Mouse (Mus musculus) layer of hippocampus, postnatal 10 days (tissue): ENCODE results near the gene Bnip2. TPM values are rescaled to one million over a fixed set of nuclear protein-coding genes. Genes with fewer than 3 reads are reported as not detected.

ENCODE experiments used
- DNase-seq, 2 experiments: peaks; one replicate each; pipeline ENCODE4 v3.0.0; 2021; ENCODE audit warnings: low spot score in 2 of 2
- total RNA-seq, 2 experiments: library from RNA; stranded (reverse); gene quantifications; 2 replicates each; pipeline ENCODE4 v1.2.3; 2021

Bnip2 gene
- total RNA-seq, 2 experiments from 2014 or later, result 39.5 to 47.6 TPM

DNA sequence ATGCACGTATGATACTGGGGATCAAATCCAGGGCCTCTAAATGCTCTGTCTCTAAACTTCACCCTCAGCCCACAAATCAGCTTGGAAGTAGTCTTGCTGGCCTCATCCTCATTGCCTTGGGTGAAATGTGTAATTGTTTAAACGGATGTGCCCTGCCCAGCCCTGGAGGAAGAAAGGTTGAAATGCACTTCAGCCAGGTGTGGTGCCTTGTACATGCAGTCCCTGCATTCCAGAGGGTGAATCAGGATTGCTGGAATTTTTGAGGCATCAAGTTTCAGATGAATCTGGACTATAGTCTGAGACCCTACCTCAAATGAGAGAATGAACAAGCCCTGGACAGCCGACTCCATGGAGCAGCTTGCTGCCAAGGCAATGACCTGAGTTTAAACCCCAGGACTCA, 58.6 kb downstream of the Bnip2 start:
- no peak for DNase-seq

GRCm38 (mm10) chr9:70048280-70048679, 59.0 kb downstream of the Bnip2 start:
- no peak for DNase-seq

GRCm38 (mm10) chr9:70048751-70049415, 59.6 kb downstream of the Bnip2 start:
- no peak for DNase-seq

- no peak for DNase-seq
Measured at GRCm38 (mm10) chr9:70049416-70049783, 60.1 kb downstream of the Bnip2 start.

- DNase-seq, result no peak
Measured at GRCm38 (mm10) chr9:70049839-70050238, 60.6 kb downstream of the Bnip2 start.

GRCm38 (mm10) chr9:70052730-70053129, 63.5 kb downstream of the Bnip2 start:
- no peak for DNase-seq

- no peak for DNase-seq
Measured at GRCm38 (mm10) chr9:70053411-70053810, 64.1 kb downstream of the Bnip2 start.

Other genes with a start within 250 kb of the Bnip2 start
- under 1 TPM in 1 of 2 experiments, not detected in 1; 0.11 TPM for gene Foxb1, start 228.5 kb upstream of the Bnip2 start, total RNA-seq
- gene Gtf2a2, start 23.1 kb downstream of the Bnip2 start, total RNA-seq, result 10 to 100 TPM; 71.6 to 73.5 TPM
- gene Gcnt3, start 48.6 kb downstream of the Bnip2 start, total RNA-seq, result not detected
- 100 to 1,000 TPM; 109 to 116 TPM for gene Fam81a, start 153.1 kb downstream of the Bnip2 start, total RNA-seq
- 1 to 10 TPM; 7.6 to 8.8 TPM for gene Myo1e, start 217.9 kb downstream of the Bnip2 start, total RNA-seq